Mouse (Mus musculus) bone marrow macrophage, adult 2 months (primary cell): ENCODE data around the gene Csrnp3. TPM values are rescaled to one million over a fixed set of nuclear protein-coding genes. Genes with fewer than 3 reads are reported as not detected.

ENCODE experiments used
- H3K27ac ChIP-seq: 2 replicates; pipeline ENCODE4 v1.5.1; 2012; ENCODE audit warnings: low read depth, low read length; ENCODE audit not compliant: insufficient read depth
- H3K4me1 ChIP-seq: 2 replicates; pipeline ENCODE4 v1.6.1; 2012; ENCODE audit warnings: low read length; ENCODE audit not compliant: control insufficient read depth, insufficient read depth
- H3K4me3 ChIP-seq: 2 replicates; pipeline ENCODE4 v1.5.1; 2012; ENCODE audit warnings: mild to moderate bottlenecking, low read length, moderate library complexity; ENCODE audit not compliant: insufficient read depth
- CTCF ChIP-seq: IDR thresholded peaks from 2 replicates; pipeline ENCODE4 v1.5.1; 2012; ENCODE audit warnings: low read depth, mild to moderate bottlenecking, low read length, moderate library complexity
- POLR2A ChIP-seq: IDR thresholded peaks from 2 replicates; pipeline ENCODE4 v1.6.1; 2012; ENCODE audit warnings: mild to moderate bottlenecking, low read depth, low read length, borderline replicate concordance
- polyA plus RNA-seq: library from polyadenylated mRNA; stranded (reverse); fragments of >200 nt; gene quantifications from 2 replicates; pipeline ENCODE4 v1.2.4, GENCODE M21; 2012; ENCODE audit not compliant: missing spikeins, insufficient read depth, insufficient read length

Csrnp3 gene
- polyA plus RNA-seq, 1 experiment = not detected

DNA sequence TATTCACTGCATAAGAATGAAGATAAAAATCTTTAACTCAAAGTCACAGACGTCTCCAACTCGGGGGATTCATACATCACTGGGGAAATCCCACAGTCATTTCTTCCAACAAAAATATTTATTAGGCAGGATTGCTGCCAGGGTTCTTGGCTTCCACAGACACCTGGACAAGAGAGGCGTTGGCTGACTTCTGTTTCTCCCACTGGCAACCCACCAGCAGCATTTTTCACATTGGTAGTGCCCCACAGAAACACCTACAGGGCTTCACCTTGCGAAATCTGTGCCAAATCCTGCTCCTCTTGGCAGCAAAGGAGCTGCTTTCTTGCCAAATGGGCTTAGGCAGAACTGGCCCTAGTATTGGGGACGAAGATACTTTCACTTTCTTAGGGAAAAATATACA lies 94.8 kb downstream of the Csrnp3 start:
- TF ChIP-seq CTCF = no peak
- no peak overlapping the region for H3K27ac ChIP-seq
- no peaks in the 10 kb centered on the region for H3K4me1 ChIP-seq
- H3K4me3 ChIP-seq = no peak overlapping the region

GRCm38 (mm10) chr2:65942346-65942745 lies 96.8 kb downstream of the Csrnp3 start:
- Histone ChIP-seq H3K4me3 (no peak overlapping the region), H3K27ac (no peak overlapping the region), H3K4me1 (no peaks in the 10 kb centered on the region)
- TF ChIP-seq POLR2A (no peak), CTCF (no peak)

DNA sequence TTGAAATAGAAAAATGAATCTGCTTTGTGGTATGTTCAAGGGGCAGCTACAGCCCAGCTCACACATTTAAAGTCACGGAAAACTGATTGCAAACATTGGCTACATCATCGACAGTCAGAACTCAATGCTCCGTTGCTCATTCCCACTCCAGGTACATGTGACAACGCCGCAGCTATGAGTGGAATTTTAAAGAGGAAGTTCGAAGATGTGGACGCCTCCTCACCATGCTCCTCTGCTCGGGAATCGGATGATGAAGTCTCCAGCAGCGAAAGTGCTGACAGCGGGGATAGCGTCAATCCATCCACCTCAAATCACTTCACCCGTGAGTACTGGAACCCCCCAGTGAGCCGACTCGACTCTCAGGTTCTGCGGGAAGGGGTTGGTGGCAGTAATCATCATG lies 103.2 kb downstream of the Csrnp3 start:
- Histone ChIP-seq H3K4me3 (no peak overlapping the region), H3K27ac (no peak overlapping the region), H3K4me1 (no peaks in the 10 kb centered on the region)
- no peak for TF ChIP-seq POLR2A
- TF ChIP-seq CTCF = no peak

- no peaks in the 10 kb centered on the region for H3K4me1 ChIP-seq
- no peak overlapping the region for H3K4me3 ChIP-seq
- TF ChIP-seq CTCF (no peak), POLR2A (no peak)
- no peak overlapping the region for H3K27ac ChIP-seq
These were observed 108.3 kb downstream of the Csrnp3 start for GRCm38 (mm10) chr2:65953726-65954340.

DNA sequence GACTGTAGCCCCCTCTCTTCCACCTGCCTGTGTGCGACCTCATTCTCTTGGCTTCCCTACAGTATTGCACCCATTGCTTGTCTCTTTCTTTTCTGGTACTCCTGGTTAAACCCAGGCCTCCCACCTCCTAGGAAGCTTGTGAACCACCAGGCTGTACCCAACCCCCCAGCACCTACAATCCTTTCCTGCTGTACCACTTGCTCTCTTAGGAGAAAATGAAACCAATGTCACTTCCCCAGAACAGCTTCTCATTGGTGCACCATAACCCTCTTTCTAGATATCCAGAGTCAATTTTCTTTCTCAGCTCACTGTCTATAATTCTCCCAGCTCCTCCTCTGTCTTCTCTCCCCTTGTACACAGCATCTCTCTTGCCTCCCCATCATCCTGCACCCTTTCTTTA lies 110.2 kb downstream of the Csrnp3 start:
- TF ChIP-seq CTCF (no peak), POLR2A (no peak)
- Histone ChIP-seq H3K4me1 (no peaks in the 10 kb centered on the region), H3K4me3 (no peak overlapping the region), H3K27ac (no peak overlapping the region)

DNA sequence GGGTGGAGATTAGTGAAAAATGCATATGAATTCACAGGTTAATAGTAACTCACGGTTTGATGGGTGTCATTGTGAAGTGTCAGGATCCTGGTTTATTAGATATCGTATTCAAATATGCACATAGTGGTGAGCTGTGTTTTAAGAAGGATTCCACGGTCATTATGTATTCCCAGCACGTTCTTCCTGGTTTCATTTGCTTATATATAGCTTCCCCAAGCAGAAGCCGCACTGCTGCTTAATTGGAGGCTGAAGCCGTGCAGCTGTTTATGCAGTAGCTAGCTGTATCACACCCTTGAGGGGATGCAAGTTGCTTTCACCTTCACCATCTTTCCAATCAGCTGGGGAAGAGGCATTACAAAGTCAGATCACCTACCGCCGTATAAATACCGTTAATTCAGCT lies 111.2 kb downstream of the Csrnp3 start:
- Histone ChIP-seq H3K4me3 (no peak overlapping the region), H3K27ac (no peak overlapping the region), H3K4me1 (no peaks in the 10 kb centered on the region)
- TF ChIP-seq CTCF (no peak), POLR2A (no peak)

DNA sequence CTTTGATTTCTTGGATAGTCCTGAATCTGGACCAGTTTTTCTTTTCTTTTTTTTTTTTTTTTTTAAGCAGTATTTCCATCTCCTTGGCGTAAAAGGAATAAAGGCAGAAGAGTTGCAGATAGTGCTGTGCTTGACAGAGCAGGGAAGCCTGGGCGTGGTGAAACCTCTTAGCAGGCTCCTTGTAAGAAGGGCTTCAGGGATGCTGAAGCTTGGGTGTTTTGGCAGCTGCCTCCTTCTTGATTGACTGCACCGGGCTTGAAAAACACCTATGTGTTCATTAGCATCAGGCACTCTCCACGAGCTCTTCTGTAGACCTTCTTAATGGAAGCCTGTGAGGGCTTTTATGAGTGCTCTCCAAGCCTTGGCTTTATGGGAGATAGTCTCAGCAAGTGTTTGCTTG lies 117.9 kb downstream of the Csrnp3 start:
- no peaks in the 10 kb centered on the region for H3K4me1 ChIP-seq
- no peak overlapping the region for H3K27ac ChIP-seq
- TF ChIP-seq POLR2A (no peak), CTCF (no peak)
- no peak overlapping the region for H3K4me3 ChIP-seq

- H3K27ac ChIP-seq = no peak overlapping the region
- no peaks in the 10 kb centered on the region for H3K4me1 ChIP-seq
- TF ChIP-seq POLR2A (no peak), CTCF (no peak)
- no peak overlapping the region for H3K4me3 ChIP-seq
These were observed 123.2 kb downstream of the Csrnp3 start for GRCm38 (mm10) chr2:65968810-65969209.

DNA sequence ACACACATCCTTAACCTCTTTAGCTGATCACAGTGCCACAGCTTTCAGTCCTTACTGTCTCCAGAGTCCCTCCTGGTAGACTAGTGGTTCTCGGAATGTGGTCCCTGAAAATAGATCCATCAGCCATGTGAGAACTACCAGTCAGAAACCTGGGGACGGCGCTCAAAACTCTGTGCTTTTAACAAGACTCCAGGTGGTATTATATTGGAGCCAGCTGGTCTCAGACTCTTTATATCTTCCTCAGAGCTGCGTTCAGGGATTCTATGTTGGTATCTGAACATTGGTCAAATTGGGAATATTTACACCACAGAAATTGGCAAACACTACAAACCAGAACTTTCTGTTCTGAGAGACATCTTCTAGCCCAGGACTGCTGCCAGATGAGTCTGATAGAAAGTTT lies 128.3 kb downstream of the Csrnp3 start:
- H3K27ac ChIP-seq = no peak overlapping the region
- no peak overlapping the region for H3K4me3 ChIP-seq
- no peaks in the 10 kb centered on the region for H3K4me1 ChIP-seq
- TF ChIP-seq CTCF = no peak

DNA sequence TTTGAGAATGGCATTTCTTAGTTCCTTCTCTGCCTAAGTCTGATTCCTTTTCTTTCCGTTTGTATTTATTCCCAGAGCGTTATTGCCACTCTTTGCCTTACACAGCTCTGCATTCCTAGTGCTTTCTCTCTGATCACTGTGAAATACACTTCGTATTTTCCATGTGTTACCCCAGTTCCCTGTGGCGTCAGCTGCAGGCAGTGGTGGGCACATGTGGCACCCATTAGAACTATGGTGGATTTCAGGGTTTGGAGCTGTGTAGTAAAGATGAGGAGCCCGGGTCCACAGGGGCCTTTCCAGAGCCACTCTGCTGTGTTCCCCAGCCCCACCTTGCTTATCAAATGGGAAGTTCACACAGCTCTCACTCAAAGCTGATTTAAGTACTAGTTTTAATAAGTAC lies 129.8 kb downstream of the Csrnp3 start:
- TF ChIP-seq POLR2A (no peak), CTCF (no peak)
- H3K27ac ChIP-seq = no peak overlapping the region
- no peak overlapping the region for H3K4me3 ChIP-seq
- no peaks in the 10 kb centered on the region for H3K4me1 ChIP-seq
